Mouse (Mus musculus) midbrain, postnatal 0 days (tissue): ENCODE results near the gene Scgb1c1. TPM values are rescaled to one million over a fixed set of nuclear protein-coding genes. Genes with fewer than 3 reads are reported as not detected.

Experiments used
- ATAC-seq: fragments of 200-750 bp; cut with Nextera tagmentation; 2 replicates; pipeline ENCODE4 v1.8.0; 2017; ENCODE audit warnings: moderate number of reproducible peaks, mild to moderate bottlenecking, moderate TSS enrichment, moderate library complexity; ENCODE audit not compliant: low FRiP score
- DNase-seq: peaks from one replicate; pipeline ENCODE4 v3.0.0-alpha.2; 2015; ENCODE audit warnings: low spot score
- H3K27ac ChIP-seq: fragments of 300-500 bp; sonication (generic); 2 replicates; pipeline ENCODE4 v1.5.1; 2014; ENCODE audit warnings: low read depth, mild to moderate bottlenecking, low read length, mixed read lengths
- H3K27me3 ChIP-seq: fragments of 300-500 bp; sonication (generic); 2 replicates; pipeline ENCODE4 v1.6.1; 2014; ENCODE audit warnings: low read length, control low read depth, mixed read lengths; ENCODE audit not compliant: insufficient read depth
- H3K36me3 ChIP-seq: fragments of 300-500 bp; sonication (generic); 2 replicates; pipeline ENCODE4 v1.6.1; 2014; ENCODE audit warnings: low read length, control low read depth, mixed read lengths; ENCODE audit not compliant: insufficient read depth
- H3K4me1 ChIP-seq: fragments of 300-500 bp; sonication (generic); 2 replicates; pipeline ENCODE4 v1.6.1; 2014; ENCODE audit warnings: mild to moderate bottlenecking, control low read depth, antibody characterized with exemption, low read length, mixed read lengths; ENCODE audit not compliant: insufficient read depth
- H3K4me2 ChIP-seq: fragments of 300-500 bp; sonication (generic); 2 replicates; pipeline ENCODE4 v1.6.1; 2014; ENCODE audit warnings: low read depth, mild to moderate bottlenecking, low read length, mixed read lengths; ENCODE audit not compliant: poor library complexity, severe bottlenecking
- H3K4me3 ChIP-seq: fragments of 300-500 bp; sonication (generic); 2 replicates; pipeline ENCODE4 v1.5.1; 2014; ENCODE audit warnings: low read depth, mild to moderate bottlenecking, low read length, moderate library complexity
- H3K9ac ChIP-seq: fragments of 300-500 bp; sonication (generic); replicated peaks from 2 replicates; pipeline ENCODE4 v1.6.1; 2014; ENCODE audit warnings: mild to moderate bottlenecking, low read length, moderate library complexity, mixed read lengths; ENCODE audit not compliant: poor library complexity, severe bottlenecking
- H3K9me3 ChIP-seq: fragments of 300-500 bp; sonication (generic); 2 replicates; pipeline ENCODE4 v1.6.1; 2016; ENCODE audit warnings: low read length, control low read depth
- CTCF ChIP-seq: IDR thresholded peaks from 2 replicates; pipeline ENCODE4 v1.5.1; 2016; ENCODE audit warnings: antibody characterized with exemption, mild to moderate bottlenecking
- WGBS: fragments of 180-500 bp; shearing (Covaris S2); extraction: QIAGEN DNeasy Blood & Tissue Kit; methylation state at CpG from one replicate; pipeline ENCODE4 v1.1.7; 2014; 5-methylcytosine and 5-hydroxymethylcytosine counted together
- polyA plus RNA-seq: library from polyadenylated mRNA; unstranded; fragments of >200 nt; fragmentation: Nextera tagmentation; extraction: Ambion mirVana; gene quantifications from 2 replicates; pipeline ENCODE4 v1.2.1, GENCODE M21; 2015
- total RNA-seq: library from RNA; depleted of rRNA; stranded (reverse); fragments of >200 nt; gene quantifications from 2 replicates; pipeline ENCODE4 v1.2.3, GENCODE M21; 2014

Scgb1c1 gene
- total and polyA plus RNA-seq, 2 experiments from 2014 or later, result not detected

GRCm38 (mm10) chr7:140828171-140828881 lies 17.0 kb upstream of the Scgb1c1 start:
- 42% methylated on average over 8 of the region's 8 CpGs for WGBS
- Histone ChIP-seq H3K27ac (no peak overlapping the region), H3K27me3 (no peaks in the 10 kb centered on the region), H3K9ac (no peak overlapping the region), H3K4me3 (no peak overlapping the region), H3K36me3 (no peaks in the 10 kb centered on the region), H3K4me1 (no peaks in the 10 kb centered on the region), H3K9me3 (no peaks in the 10 kb centered on the region), H3K4me2 (no peak overlapping the region)
- ATAC-seq (0 out of 2 replicates have a peak, but pooled peaks have one; percentile 38), DNase-seq (peak; percentile 78)
- peak; percentile 87 for TF ChIP-seq CTCF

GRCm38 (mm10) chr7:140831447-140831846 lies 13.9 kb upstream of the Scgb1c1 start:
- Histone ChIP-seq H3K4me3 (no peak overlapping the region), H3K27me3 (no peaks in the 10 kb centered on the region), H3K9ac (no peak overlapping the region), H3K36me3 (no peaks in the 10 kb centered on the region), H3K4me1 (no peaks in the 10 kb centered on the region), H3K4me2 (no peak overlapping the region), H3K27ac (no peak overlapping the region), H3K9me3 (no peaks in the 10 kb centered on the region)
- DNase-seq (no peak), ATAC-seq (no peak)
- 85% methylated on average over 6 of the region's 6 CpGs for WGBS
- TF ChIP-seq CTCF, result no peak

- no peak for TF ChIP-seq CTCF
- WGBS, result 86% methylated on average over 4 of the region's 4 CpGs
- Histone ChIP-seq H3K9me3 (no peaks in the 10 kb centered on the region), H3K9ac (no peak overlapping the region), H3K36me3 (no peaks in the 10 kb centered on the region), H3K4me1 (no peaks in the 10 kb centered on the region), H3K4me2 (no peak overlapping the region), H3K4me3 (no peak overlapping the region), H3K27me3 (no peaks in the 10 kb centered on the region), H3K27ac (no peak overlapping the region)
- DNase-seq (no peak), ATAC-seq (no peak)
These were observed 12.0 kb upstream of the Scgb1c1 start for GRCm38 (mm10) chr7:140833341-140833740.

- 47% methylated on average over 20 of the region's 20 CpGs for WGBS
- H3K9ac ChIP-seq, result no peak within 1 kb of the TSS
- no peak within 1 kb of the TSS for H3K4me2 ChIP-seq
- ATAC-seq (no peak), DNase-seq (no peak)
- H3K4me1 ChIP-seq, result no peaks in the 10 kb centered on the region
- H3K36me3 ChIP-seq, result no peaks in the 10 kb centered on the region
- H3K9me3 ChIP-seq, result no peaks in the 10 kb centered on the region
- H3K27ac ChIP-seq, result no peak within 1 kb of the TSS
- H3K27me3 ChIP-seq, result no peaks in the 10 kb centered on the region
- TF ChIP-seq CTCF, result no peak
- H3K4me3 ChIP-seq, result no peak within 1 kb of the TSS
These were observed 10.2 kb upstream of the Scgb1c1 start, which contains the start of gene Urah for GRCm38 (mm10) chr7:140834968-140835757. Urah (plus strand) TSS chr7:140835018.

GRCm38 (mm10) chr7:140835758-140836087 lies 9.6 kb upstream of the Scgb1c1 start:
- Histone ChIP-seq H3K4me1 (no peaks in the 10 kb centered on the region), H3K36me3 (no peaks in the 10 kb centered on the region), H3K9ac (no peak overlapping the region), H3K9me3 (no peaks in the 10 kb centered on the region), H3K4me3 (no peak overlapping the region), H3K4me2 (no peak overlapping the region), H3K27ac (no peak overlapping the region), H3K27me3 (no peaks in the 10 kb centered on the region)
- 81% methylated on average over 2 of the region's 2 CpGs for WGBS
- no peak for TF ChIP-seq CTCF
- ATAC-seq, result no peak
- DNase-seq, result no peak
